Mouse (Mus musculus): Measurements from ENCODE around the gene Tert. TPM values are rescaled to one million over a fixed set of nuclear protein-coding genes. Genes with fewer than 3 reads are reported as not detected.
A peak's percentile ranks its signal among the peaks of the same experiment; 100 is the strongest.

The Tert gene
- total RNA-seq, 1 experiment from 2014 or later = 2.3 TPM

DNA sequence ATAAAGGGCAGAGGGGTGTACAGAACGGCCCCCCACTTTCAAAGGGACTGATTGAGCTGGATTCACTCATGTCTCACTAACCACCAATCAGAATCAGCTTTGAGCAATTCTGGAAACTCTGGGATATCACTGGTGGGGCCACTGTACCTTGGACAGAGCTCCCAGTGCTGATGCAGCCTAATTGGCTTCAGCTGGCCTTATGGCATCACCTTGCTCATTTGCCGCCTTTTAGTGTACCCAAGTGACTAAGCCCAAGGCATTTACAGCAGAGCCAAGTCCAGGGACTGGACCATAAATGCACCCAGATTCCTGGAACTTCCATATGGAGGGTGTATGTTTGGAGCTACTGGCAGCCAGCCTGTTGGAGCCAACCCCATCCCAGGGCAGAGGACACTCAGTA lies 32.2 kb downstream of the Tert start:
- ATAC-seq (ENCODE audit: extremely low read depth, insufficient number of reproducible peaks, low FRiP score, poor library complexity, severe bottlenecking) = no peak

GRCm38 (mm10) chr13:73660163-73660695 lies 33.5 kb downstream of the Tert start:
- no peak for ATAC-seq (ENCODE audit: extremely low read depth, insufficient number of reproducible peaks, low FRiP score, poor library complexity, severe bottlenecking)

DNA sequence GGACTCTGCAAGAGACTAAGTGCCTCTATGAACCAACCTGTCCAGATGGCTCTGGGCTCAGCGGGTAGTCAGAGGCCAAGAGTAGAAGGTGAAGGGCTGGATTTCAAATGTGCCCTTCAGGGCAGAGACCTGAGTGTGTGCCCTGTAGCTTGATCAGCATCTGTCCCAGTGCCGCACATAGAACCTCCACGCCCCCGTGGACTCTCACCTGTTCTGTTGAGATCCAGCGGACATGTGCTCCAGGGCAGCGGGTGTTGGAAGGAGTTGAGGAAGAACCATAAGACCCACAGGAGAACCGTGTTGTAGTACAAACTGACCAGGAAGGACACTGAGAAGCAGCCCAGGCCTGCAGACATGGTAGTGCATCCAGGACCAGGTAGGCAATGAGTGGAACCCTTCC lies 48.5 kb downstream of the Tert start:
- ATAC-seq (ENCODE audit: extremely low read depth, insufficient number of reproducible peaks, low FRiP score, poor library complexity, severe bottlenecking) = no peak

DNA sequence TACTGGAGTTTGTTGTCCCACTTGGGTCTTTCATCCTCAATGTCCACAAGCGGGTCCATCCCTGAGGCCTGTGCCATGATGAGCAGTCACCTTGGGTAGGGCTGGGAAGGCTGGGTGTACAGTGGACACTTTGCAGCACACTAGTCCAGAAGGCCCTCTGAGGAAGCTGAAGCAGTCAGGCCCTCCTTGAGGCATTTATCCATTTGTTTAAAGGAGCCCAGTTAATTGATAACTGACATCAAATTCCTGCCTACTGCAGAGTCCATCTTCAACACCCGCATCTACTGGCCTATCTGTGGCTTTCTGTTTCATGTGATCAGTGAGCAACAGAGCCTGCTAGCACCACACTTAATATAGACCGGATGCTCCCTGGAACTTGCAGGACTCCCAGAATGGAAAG lies 51.1 kb downstream of the Tert start, which contains the start of gene Slc6a18:
Slc6a18 (minus strand) TSS at position 171 of the 400 bp plus-strand sequence.
- ATAC-seq (ENCODE audit: extremely low read depth, insufficient number of reproducible peaks, low FRiP score, poor library complexity, severe bottlenecking) = no peak

DNA sequence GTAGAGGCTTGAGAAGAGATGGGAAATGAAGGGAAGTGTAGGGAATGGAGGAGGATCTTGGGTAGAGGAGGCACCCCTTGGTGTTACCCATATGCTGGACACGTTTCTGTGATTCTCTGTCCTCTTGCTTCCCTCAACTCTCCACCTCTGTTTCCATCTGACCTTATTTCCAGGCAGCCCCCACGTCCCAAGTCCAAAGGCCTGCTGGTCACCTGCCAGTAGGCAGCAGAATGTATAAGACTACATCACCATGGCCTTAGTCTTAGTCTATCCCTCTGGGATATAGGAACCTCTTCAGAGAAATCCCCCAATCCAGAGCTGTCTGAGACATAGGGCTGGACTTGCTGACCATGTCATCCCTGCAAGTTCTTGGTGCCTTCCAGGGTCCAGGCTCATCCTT lies 52.6 kb downstream of the Tert start:
- ATAC-seq (ENCODE audit: extremely low read depth, insufficient number of reproducible peaks, low FRiP score, poor library complexity, severe bottlenecking) = no peak

GRCm38 (mm10) chr13:73680394-73680793 lies 53.7 kb downstream of the Tert start:
- ATAC-seq (ENCODE audit: extremely low read depth, insufficient number of reproducible peaks, low FRiP score, poor library complexity, severe bottlenecking) = no peak

DNA sequence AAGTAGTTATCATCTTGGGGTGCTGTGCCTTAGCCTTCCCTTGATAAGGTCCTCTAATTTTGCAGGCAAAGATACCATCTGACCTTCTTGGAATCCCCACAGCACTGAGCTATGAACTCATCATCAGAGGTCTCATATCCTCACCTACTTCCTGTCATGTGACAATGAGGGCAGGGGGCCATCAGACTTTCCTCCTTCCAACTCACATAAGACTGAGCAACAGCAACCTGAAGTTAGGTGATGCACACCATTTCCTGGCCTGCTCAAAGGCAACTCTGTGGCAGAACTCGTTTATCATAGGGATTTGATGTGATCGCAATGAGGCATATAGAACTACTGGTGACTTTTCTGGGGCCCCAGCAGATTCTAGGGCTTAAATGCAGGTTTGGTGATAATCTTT lies 55.5 kb downstream of the Tert start:
- no peak for ATAC-seq (ENCODE audit: extremely low read depth, insufficient number of reproducible peaks, low FRiP score, poor library complexity, severe bottlenecking)

DNA sequence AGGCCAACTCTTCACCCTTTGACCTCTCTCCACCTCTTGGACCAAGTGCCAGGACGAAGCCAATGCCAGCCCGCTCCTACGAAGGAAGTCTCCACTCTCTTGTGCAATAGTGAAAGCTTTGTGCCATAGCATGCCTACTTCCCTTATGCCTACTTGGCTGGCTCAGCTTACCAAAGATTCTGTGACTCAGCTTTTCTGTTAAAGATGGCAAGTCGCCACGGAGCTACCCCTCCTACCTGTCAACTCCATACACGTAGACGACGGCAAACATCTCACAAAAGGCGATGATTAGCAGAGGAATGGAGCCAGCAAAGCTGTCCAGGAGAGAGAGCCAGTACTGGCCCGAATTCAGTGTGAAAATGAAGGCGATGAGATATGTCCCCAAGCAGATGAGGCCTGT lies 57.0 kb downstream of the Tert start:
- ATAC-seq (ENCODE audit: extremely low read depth, insufficient number of reproducible peaks, low FRiP score, poor library complexity, severe bottlenecking) = no peak

- no peak for ATAC-seq (ENCODE audit: extremely low read depth, insufficient number of reproducible peaks, low FRiP score, poor library complexity, severe bottlenecking)
Measured at GRCm38 (mm10) chr13:73684412-73684811, 57.7 kb downstream of the Tert start.

- no peak for ATAC-seq (ENCODE audit: extremely low read depth, insufficient number of reproducible peaks, low FRiP score, poor library complexity, severe bottlenecking)
Measured at GRCm38 (mm10) chr13:73685502-73685901, 58.8 kb downstream of the Tert start.

GRCm38 (mm10) chr13:73687601-73688000 lies 60.9 kb downstream of the Tert start:
- ATAC-seq (ENCODE audit: extremely low read depth, insufficient number of reproducible peaks, low FRiP score, poor library complexity, severe bottlenecking) = no peak

DNA sequence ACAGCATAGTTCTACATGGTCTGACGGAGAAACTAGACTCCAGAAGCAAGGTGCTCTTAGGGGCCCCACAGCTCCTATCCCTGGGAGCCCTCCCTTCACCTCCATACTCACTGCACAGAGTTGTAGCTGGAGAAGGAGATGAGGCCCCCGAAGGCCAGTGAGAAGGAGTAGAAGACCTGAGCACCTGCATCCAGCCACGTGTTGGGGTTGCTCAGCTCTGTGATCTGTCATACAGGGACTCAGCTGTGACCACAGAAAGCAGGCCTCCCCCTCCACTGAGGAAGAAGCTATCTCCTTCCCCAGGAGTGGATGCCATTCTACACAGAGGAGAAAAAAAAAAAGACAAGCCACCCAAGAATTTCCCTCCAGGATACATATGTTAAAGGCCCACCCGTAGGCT lies 62.2 kb downstream of the Tert start:
- ATAC-seq (ENCODE audit: extremely low read depth, insufficient number of reproducible peaks, low FRiP score, poor library complexity, severe bottlenecking) = no peak

DNA sequence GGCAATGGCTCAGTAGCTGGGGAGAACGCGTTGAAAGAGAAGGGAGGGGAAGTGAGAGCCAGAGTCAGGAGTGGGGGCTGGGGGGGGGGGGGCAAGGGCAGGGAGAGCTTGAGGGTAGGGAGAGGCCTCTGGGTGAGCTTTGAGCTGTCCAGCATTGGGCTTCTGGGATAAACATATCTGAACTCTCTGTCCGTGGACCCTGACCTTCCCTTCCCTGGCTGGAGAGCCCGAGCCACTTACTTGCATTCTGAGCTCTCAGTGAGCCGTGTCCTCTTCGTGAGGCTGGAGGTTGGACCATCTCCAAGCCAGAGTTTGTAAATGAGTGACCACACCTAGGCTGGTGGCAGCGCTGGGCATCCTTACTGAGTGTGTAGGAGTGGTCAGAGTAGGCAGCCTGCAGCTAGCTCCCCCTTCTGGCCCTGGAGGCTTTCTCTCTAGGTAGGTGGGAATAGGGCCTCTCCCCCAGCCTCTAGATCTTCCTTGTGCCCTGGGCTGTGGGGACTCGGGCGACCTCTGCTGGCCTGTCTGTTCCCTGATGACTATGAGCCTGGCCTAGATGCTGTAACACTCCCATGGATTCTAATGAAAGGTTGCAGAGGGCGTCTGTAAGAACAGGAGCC lies 65.6 kb downstream of the Tert start:
- peak; percentile 36; the same call in 1 of the 2 replicates for ATAC-seq (ENCODE audit: extremely low read depth, insufficient number of reproducible peaks, low FRiP score, poor library complexity, severe bottlenecking)

DNA sequence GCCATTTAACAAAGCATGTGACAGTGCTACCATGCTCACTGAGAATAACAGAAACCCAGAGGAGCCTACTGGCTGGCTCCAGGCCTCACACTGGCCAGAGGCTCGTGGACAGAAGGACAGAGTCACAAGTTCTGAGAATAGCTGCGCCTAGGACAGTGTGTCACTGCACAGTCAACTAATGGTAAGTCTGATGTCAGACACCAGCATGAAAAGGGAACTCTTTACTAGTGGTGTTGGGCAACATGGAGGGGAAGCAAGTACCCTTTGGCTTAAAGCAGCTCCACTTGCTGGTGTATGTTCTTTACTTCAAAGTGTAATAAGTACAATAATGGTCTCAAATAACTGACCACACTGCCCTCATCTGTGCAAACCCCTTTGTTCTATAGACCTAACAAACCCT lies 66.6 kb downstream of the Tert start:
- ATAC-seq (ENCODE audit: extremely low read depth, insufficient number of reproducible peaks, low FRiP score, poor library complexity, severe bottlenecking) = 0 out of 2 replicates have a peak, but pooled peaks have one; percentile 13

GRCm38 (mm10) chr13:73694972-73695371 lies 68.3 kb downstream of the Tert start:
- no peak for ATAC-seq (ENCODE audit: extremely low read depth, insufficient number of reproducible peaks, low FRiP score, poor library complexity, severe bottlenecking)

GRCm38 (mm10) chr13:73696529-73696928 lies 69.8 kb downstream of the Tert start:
- no peak for ATAC-seq (ENCODE audit: extremely low read depth, insufficient number of reproducible peaks, low FRiP score, poor library complexity, severe bottlenecking)

Other genes starting within 250 kb of the Tert start
- 55.7 and 62.5 TPM in 2 replicates for gene Lpcat1, start 159.7 kb upstream of the Tert start, total RNA-seq (2017)
- gene Slc6a3, start 90.2 kb upstream of the Tert start, total RNA-seq (2017) = not detected in 2 replicates
- gene Clptm1l, start 22.9 kb upstream of the Tert start, total RNA-seq (2017) = 80.4 and 85.6 TPM in 2 replicates
- gene Slc6a18, start 51.1 kb downstream of the Tert start, total RNA-seq (2017) = not detected in 2 replicates
- 3.1 and 3.3 TPM in 2 replicates for gene Slc6a19, start 78.0 kb downstream of the Tert start, total RNA-seq (2017)
- 29.8 and 46.2 TPM in 2 replicates for gene Slc12a7, start 106.2 kb downstream of the Tert start, total RNA-seq (2017)
- 0.25 TPM in 1 of 2 replicates, not detected in the other for gene Nkd2, start 220.7 kb downstream of the Tert start, total RNA-seq (2017)

Measured in neutrophil, adult 5-6 weeks (primary cell).